Mouse (Mus musculus): ENCODE measurements around the gene Gm2244. TPM values are rescaled to one million over a fixed set of nuclear protein-coding genes. Genes with fewer than 3 reads are reported as not detected.
A peak's percentile ranks its signal among the peaks of the same experiment; 100 is the strongest.
"Not testable (repeated sequence)": the region's sequence is repeated elsewhere in the genome, so short reads cannot be mapped to it uniquely, and the experiment has no call there.

Gm2244 gene
- polyA plus RNA-seq (2015; fragmentation: Nextera tagmentation; extraction: Ambion mirVana) = 0.40 and 0.52 TPM in 2 replicates

- not testable (repeated sequence) for H3K9ac ChIP-seq; H3K9me3 ChIP-seq; H3K27ac ChIP-seq; ATAC-seq (ENCODE audit: low FRiP score); H3K27me3 ChIP-seq; H3K4me3 ChIP-seq; H3K4me1 ChIP-seq (replicated peaks); H3K36me3 ChIP-seq; H3K4me2 ChIP-seq
- 85% methylated on average over 1 of the region's 3 CpGs for WGBS
These were observed at the start of gene Gm2244 for GRCm38 (mm10) chr14:19549863-19550262. Gene Gm2244, minus strand, starts transcription at chr14:19549963.

- under 1% methylated on average over 31 of the region's 62 CpGs for WGBS
- H3K9me3 ChIP-seq; H3K36me3 ChIP-seq; H3K4me1 ChIP-seq (replicated peaks); ATAC-seq (ENCODE audit: low FRiP score); H3K27me3 ChIP-seq: not testable (repeated sequence)
- Histone ChIP-seq H3K27ac (peak within 1 kb of the TSS; percentile 70; the same call in 1 of the 2 replicates), H3K9ac (peak within 1 kb of the TSS; percentile 69), H3K4me3 (peak within 1 kb of the TSS; percentile 46), H3K4me2 (peak within 1 kb of the TSS; percentile 58)
These were observed 35.3 kb upstream of the Gm2244 start, which contains the start of gene Gm2237 for GRCm38 (mm10) chr14:19584804-19585667. Gene Gm2237, minus strand, starts transcription at chr14:19585135.

Other genes starting within 250 kb of the Gm2244 start
- 1.8 and 2.3 TPM in 2 replicates for gene Gm21738, start 131.0 kb downstream of the Gm2244 start, polyA plus RNA-seq (2015; fragmentation: Nextera tagmentation; extraction: Ambion mirVana)
- 5.4 TPM in 2 replicates for gene Gm2237, start 35.2 kb upstream of the Gm2244 start, polyA plus RNA-seq (2015; fragmentation: Nextera tagmentation; extraction: Ambion mirVana)
- gene Gm5458, start 52.6 kb upstream of the Gm2244 start, polyA plus RNA-seq (2015; fragmentation: Nextera tagmentation; extraction: Ambion mirVana) = not detected in 2 replicates
- 46.6 and 47.4 TPM in 2 replicates for gene Nid2, start 201.3 kb upstream of the Gm2244 start, polyA plus RNA-seq (2015; fragmentation: Nextera tagmentation; extraction: Ambion mirVana)

Measured in hindbrain, embryonic 13.5 days (tissue).